Mouse (Mus musculus): ENCODE measurements around the gene Khdc3.

The Khdc3 gene

GRCm38 (mm10) chr9:73085845-73086244, 15.8 kb upstream of the Khdc3 start:
- Histone ChIP-seq H3K36me3 (ENCODE audit: control insufficient read depth, insufficient read depth, low read length, poor library complexity, severe bottlenecking) (no peaks in the 10 kb centered on the region), H3K27me3 (ENCODE audit: control insufficient read depth, insufficient read depth, low read length, poor library complexity, severe bottlenecking) (no peaks in the 10 kb centered on the region; the same call in 1 of the 2 replicates)
- no peak for DNase-seq (ENCODE audit: low read depth, low spot score)

- DNase-seq (ENCODE audit: low read depth, low spot score), result no peak
- Histone ChIP-seq H3K36me3 (ENCODE audit: control insufficient read depth, insufficient read depth, low read length, poor library complexity, severe bottlenecking) (no peaks in the 10 kb centered on the region), H3K27me3 (ENCODE audit: control insufficient read depth, insufficient read depth, low read length, poor library complexity, severe bottlenecking) (no peaks in the 10 kb centered on the region)
Observed at GRCm38 (mm10) chr9:73087121-73087520, 14.5 kb upstream of the Khdc3 start.

GRCm38 (mm10) chr9:73087581-73087980, 14.1 kb upstream of the Khdc3 start:
- no peak for DNase-seq (ENCODE audit: low read depth, low spot score)
- Histone ChIP-seq H3K36me3 (ENCODE audit: control insufficient read depth, insufficient read depth, low read length, poor library complexity, severe bottlenecking) (no peaks in the 10 kb centered on the region), H3K27me3 (ENCODE audit: control insufficient read depth, insufficient read depth, low read length, poor library complexity, severe bottlenecking) (no peaks in the 10 kb centered on the region)

- Histone ChIP-seq H3K27me3 (ENCODE audit: control insufficient read depth, insufficient read depth, low read length, poor library complexity, severe bottlenecking) (no peaks in the 10 kb centered on the region), H3K36me3 (ENCODE audit: control insufficient read depth, insufficient read depth, low read length, poor library complexity, severe bottlenecking) (no peaks in the 10 kb centered on the region)
- DNase-seq (ENCODE audit: low read depth, low spot score), result peak; percentile 46
Observed at GRCm38 (mm10) chr9:73089222-73089920, 12.3 kb upstream of the Khdc3 start.

- no peak for DNase-seq (ENCODE audit: low read depth, low spot score)
- Histone ChIP-seq H3K27me3 (ENCODE audit: control insufficient read depth, insufficient read depth, low read length, poor library complexity, severe bottlenecking) (no peaks in the 10 kb centered on the region), H3K36me3 (ENCODE audit: control insufficient read depth, insufficient read depth, low read length, poor library complexity, severe bottlenecking) (no peaks in the 10 kb centered on the region)
Observed at GRCm38 (mm10) chr9:73090121-73090520, 11.5 kb upstream of the Khdc3 start.

- H3K27me3 ChIP-seq (ENCODE audit: control insufficient read depth, insufficient read depth, low read length, poor library complexity, severe bottlenecking), result no peaks in the 10 kb centered on the region
- H3K36me3 ChIP-seq (ENCODE audit: control insufficient read depth, insufficient read depth, low read length, poor library complexity, severe bottlenecking), result no peaks in the 10 kb centered on the region
- peak; percentile 79 for DNase-seq (ENCODE audit: low read depth, low spot score)
Observed at GRCm38 (mm10) chr9:73091747-73092146, 9.9 kb upstream of the Khdc3 start.

GRCm38 (mm10) chr9:73094580-73094979, 7.1 kb upstream of the Khdc3 start:
- no peak for DNase-seq (ENCODE audit: low read depth, low spot score)
- H3K36me3 ChIP-seq (ENCODE audit: control insufficient read depth, insufficient read depth, low read length, poor library complexity, severe bottlenecking), result no peaks in the 10 kb centered on the region
- H3K27me3 ChIP-seq (ENCODE audit: control insufficient read depth, insufficient read depth, low read length, poor library complexity, severe bottlenecking), result no peaks in the 10 kb centered on the region

- Histone ChIP-seq H3K27me3 (ENCODE audit: control insufficient read depth, insufficient read depth, low read length, poor library complexity, severe bottlenecking) (no peaks in the 10 kb centered on the region), H3K36me3 (ENCODE audit: control insufficient read depth, insufficient read depth, low read length, poor library complexity, severe bottlenecking) (no peaks in the 10 kb centered on the region)
- no peak for DNase-seq (ENCODE audit: low read depth, low spot score)
Observed at GRCm38 (mm10) chr9:73097898-73098297, 3.7 kb upstream of the Khdc3 start.

GRCm38 (mm10) chr9:73102181-73102580, 545 bp downstream of the Khdc3 start, which contains the start of gene Gm20509:
Gene Gm20509, plus strand, starts transcription at chr9:73102470.
- Histone ChIP-seq H3K27me3 (ENCODE audit: control insufficient read depth, insufficient read depth, low read length, poor library complexity, severe bottlenecking) (no peaks in the 10 kb centered on the region), H3K36me3 (ENCODE audit: control insufficient read depth, insufficient read depth, low read length, poor library complexity, severe bottlenecking) (no peaks in the 10 kb centered on the region)
- DNase-seq (ENCODE audit: low read depth, low spot score), result no peak

GRCm38 (mm10) chr9:73103159-73103879, 1.7 kb downstream of the Khdc3 start:
- no peak for DNase-seq (ENCODE audit: low read depth, low spot score)
- Histone ChIP-seq H3K36me3 (ENCODE audit: control insufficient read depth, insufficient read depth, low read length, poor library complexity, severe bottlenecking) (no peaks in the 10 kb centered on the region), H3K27me3 (ENCODE audit: control insufficient read depth, insufficient read depth, low read length, poor library complexity, severe bottlenecking) (no peaks in the 10 kb centered on the region)

GRCm38 (mm10) chr9:73103880-73104198, 2.2 kb downstream of the Khdc3 start:
- H3K27me3 ChIP-seq (ENCODE audit: control insufficient read depth, insufficient read depth, low read length, poor library complexity, severe bottlenecking), result no peaks in the 10 kb centered on the region
- H3K36me3 ChIP-seq (ENCODE audit: control insufficient read depth, insufficient read depth, low read length, poor library complexity, severe bottlenecking), result no peaks in the 10 kb centered on the region
- DNase-seq (ENCODE audit: low read depth, low spot score), result no peak

GRCm38 (mm10) chr9:73105141-73105540, 3.5 kb downstream of the Khdc3 start:
- Histone ChIP-seq H3K36me3 (ENCODE audit: control insufficient read depth, insufficient read depth, low read length, poor library complexity, severe bottlenecking) (no peaks in the 10 kb centered on the region), H3K27me3 (ENCODE audit: control insufficient read depth, insufficient read depth, low read length, poor library complexity, severe bottlenecking) (no peaks in the 10 kb centered on the region)
- DNase-seq (ENCODE audit: low read depth, low spot score), result no peak

- no peak for DNase-seq (ENCODE audit: low read depth, low spot score)
- Histone ChIP-seq H3K36me3 (ENCODE audit: control insufficient read depth, insufficient read depth, low read length, poor library complexity, severe bottlenecking) (no peaks in the 10 kb centered on the region), H3K27me3 (ENCODE audit: control insufficient read depth, insufficient read depth, low read length, poor library complexity, severe bottlenecking) (no peaks in the 10 kb centered on the region)
Observed at GRCm38 (mm10) chr9:73105771-73106170, 4.1 kb downstream of the Khdc3 start.

GRCm38 (mm10) chr9:73112919-73113906, 11.6 kb downstream of the Khdc3 start, which contains the start of gene Rsl24d1:
Gene Rsl24d1, plus strand, starts transcription at chr9:73113426.
- Histone ChIP-seq H3K36me3 (ENCODE audit: control insufficient read depth, insufficient read depth, low read length, poor library complexity, severe bottlenecking) (no peaks in the 10 kb centered on the region; the same call in 1 of the 2 replicates), H3K27me3 (ENCODE audit: control insufficient read depth, insufficient read depth, low read length, poor library complexity, severe bottlenecking) (no peaks in the 10 kb centered on the region)
- peak; percentile 91 for DNase-seq (ENCODE audit: low read depth, low spot score)
